Mouse (Mus musculus): ENCODE data around the gene Sbsn. TPM values are rescaled to one million over a fixed set of nuclear protein-coding genes. Genes with fewer than 3 reads are reported as not detected.

Gene Sbsn
- polyA plus RNA-seq, 1 experiment = 0.15 TPM

DNA sequence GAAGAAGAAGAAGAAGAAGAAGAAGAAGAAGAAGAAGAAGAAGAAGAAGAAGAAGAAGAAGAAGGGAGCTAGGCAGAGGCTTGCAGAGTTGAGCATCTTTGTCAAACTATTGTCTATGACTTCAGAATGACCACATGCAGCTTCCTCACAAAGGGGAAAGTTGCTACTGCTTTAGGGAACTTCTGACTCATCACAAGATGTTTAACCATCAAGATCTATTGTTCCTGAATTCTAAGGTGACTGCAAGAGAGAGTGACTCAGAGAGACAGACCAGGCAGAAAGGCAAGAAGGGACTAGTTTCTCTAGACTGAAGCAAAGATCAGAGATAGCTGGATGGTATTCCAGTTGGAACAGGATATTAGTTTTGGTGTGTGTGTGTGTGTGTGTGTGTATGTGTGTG is 43.6 kb downstream of the Sbsn start:
- Histone ChIP-seq H3K4me3 (replicated peaks) (no peak overlapping the region), H3K36me3 (ENCODE audit: control insufficient read depth) (no peaks in the 10 kb centered on the region), H3K27me3 (ENCODE audit: control insufficient read depth) (no peaks in the 10 kb centered on the region), H3K4me1 (ENCODE audit: control insufficient read depth) (no peaks in the 10 kb centered on the region), H3K9me3 (ENCODE audit: control insufficient read depth, low read length) (peaks cover 3% of the 10 kb centered on the region)
- TF ChIP-seq TAL1 (IDR thresholded peaks at IDR 0.05; ENCODE audit: low read length) (no peak), GATA1 (IDR thresholded peaks at IDR 0.05; ENCODE audit: low read length) (no peak)

DNA sequence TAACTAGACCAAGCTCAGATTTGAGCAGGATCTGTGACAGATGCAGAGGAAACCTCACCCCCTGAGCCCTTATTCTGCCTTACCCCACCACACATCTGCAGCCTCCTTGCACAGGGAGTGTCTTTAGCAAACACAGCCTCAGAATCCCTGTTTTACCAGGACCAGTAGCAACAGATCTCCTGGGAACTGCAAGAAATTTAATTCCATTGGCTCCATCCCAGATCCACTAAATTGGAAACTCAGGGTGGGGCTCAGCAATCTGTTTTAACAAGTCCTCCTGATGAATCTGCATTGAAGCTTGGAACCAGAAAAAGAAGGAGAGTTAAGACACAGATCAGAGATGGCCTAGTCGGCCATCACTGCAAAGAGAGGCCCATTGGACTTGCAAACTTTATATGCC is 45.5 kb downstream of the Sbsn start:
- no peak overlapping the region for H3K4me3 ChIP-seq (replicated peaks)
- H3K4me1 ChIP-seq (ENCODE audit: control insufficient read depth) = no peaks in the 10 kb centered on the region
- no peak for TF ChIP-seq GATA1 (IDR thresholded peaks at IDR 0.05; ENCODE audit: low read length)
- TF ChIP-seq TAL1 (IDR thresholded peaks at IDR 0.05; ENCODE audit: low read length) = no peak
- no peaks in the 10 kb centered on the region for H3K27me3 ChIP-seq (ENCODE audit: control insufficient read depth)
- peaks cover 9% of the 10 kb centered on the region for H3K9me3 ChIP-seq (ENCODE audit: control insufficient read depth, low read length)
- no peaks in the 10 kb centered on the region for H3K36me3 ChIP-seq (ENCODE audit: control insufficient read depth)

DNA sequence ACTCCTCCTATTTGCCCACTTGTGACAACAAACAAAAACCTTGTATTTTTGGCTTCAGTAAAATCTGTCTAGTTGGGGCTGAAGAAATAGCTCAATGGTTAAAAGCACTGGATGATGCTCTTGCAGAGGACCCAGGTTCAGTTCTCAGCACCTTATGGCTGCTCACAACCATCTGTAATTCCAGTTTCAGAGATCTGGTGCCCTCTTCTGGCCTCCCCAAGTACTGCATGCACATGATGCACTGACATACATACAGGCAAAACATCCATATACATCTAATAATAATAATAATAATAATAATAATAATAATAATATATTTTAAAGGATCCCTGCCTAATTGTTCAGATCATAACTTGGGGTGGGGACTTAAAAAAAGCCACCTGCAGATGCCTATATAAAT is 49.4 kb downstream of the Sbsn start:
- TF ChIP-seq TAL1 (IDR thresholded peaks at IDR 0.05; ENCODE audit: low read length) (no peak), GATA1 (IDR thresholded peaks at IDR 0.05; ENCODE audit: low read length) (no peak)
- H3K4me1 ChIP-seq (ENCODE audit: control insufficient read depth) = no peaks in the 10 kb centered on the region
- no peaks in the 10 kb centered on the region for H3K36me3 ChIP-seq (ENCODE audit: control insufficient read depth)
- no peaks in the 10 kb centered on the region for H3K27me3 ChIP-seq (ENCODE audit: control insufficient read depth)
- H3K9me3 ChIP-seq (ENCODE audit: control insufficient read depth, low read length) = peaks cover 9% of the 10 kb centered on the region
- no peak overlapping the region for H3K4me3 ChIP-seq (replicated peaks)

DNA sequence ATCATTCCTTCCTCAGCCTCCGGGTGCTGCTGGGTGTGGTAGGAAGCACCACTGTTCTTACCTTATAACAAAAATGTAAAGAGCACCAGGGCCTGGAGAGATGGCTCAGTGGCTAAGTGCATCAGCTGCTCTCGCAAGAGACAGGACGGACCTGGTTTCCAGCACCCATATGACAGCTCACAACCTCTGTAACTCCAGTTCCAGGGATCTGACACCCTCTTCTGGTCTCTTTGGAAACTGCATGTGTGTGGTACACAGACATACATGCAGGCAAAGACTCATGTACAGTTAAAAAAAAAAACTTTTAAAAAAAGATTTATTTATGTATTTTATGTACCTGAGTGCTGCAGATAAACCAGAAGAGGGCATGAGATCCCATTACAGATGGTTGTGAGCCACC is 52.0 kb downstream of the Sbsn start:
- TF ChIP-seq TAL1 (IDR thresholded peaks at IDR 0.05; ENCODE audit: low read length) (no peak), GATA1 (IDR thresholded peaks at IDR 0.05; ENCODE audit: low read length) (no peak)
- peaks cover 9% of the 10 kb centered on the region for H3K9me3 ChIP-seq (ENCODE audit: control insufficient read depth, low read length)

DNA sequence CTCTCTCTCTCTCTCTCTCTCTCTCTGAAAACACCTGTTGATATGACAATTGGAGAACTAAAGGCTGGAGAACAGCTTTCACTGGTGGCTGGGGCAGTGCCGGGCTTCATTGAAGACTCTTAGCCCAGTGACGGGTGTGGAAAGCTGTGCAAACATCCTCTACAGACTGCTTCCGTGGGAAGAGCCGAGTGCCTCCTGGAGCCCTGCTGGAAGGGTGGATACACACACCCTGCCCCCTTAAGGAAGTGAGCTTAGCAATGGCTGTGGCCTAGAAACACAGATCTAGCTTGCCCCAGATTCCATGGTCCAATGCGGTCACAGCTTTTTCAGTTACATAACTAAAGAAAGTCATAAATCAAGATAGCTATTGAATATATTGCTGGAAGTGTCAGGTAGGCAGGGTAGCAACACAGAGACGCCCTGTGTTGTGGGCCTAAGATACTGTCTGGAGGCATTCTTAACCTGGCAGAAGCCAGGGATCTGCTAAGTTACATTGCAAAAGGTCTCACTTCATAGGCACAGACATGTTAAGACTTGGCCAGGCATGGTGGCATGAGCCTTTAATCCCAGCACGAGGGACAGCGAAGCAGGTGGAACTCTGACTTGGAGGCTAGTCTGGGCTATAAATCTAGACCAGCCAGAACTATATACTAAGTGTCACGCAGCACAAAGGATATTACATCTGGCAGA is 52.9 kb downstream of the Sbsn start:
- H3K4me3 ChIP-seq (replicated peaks) = no peak overlapping the region

More for the DNA sequence above, 52.0 kb downstream of the Sbsn start:
- H3K36me3 ChIP-seq (ENCODE audit: control insufficient read depth) = no peaks in the 10 kb centered on the region
- H3K4me1 ChIP-seq (ENCODE audit: control insufficient read depth) = no peaks in the 10 kb centered on the region
- no peaks in the 10 kb centered on the region for H3K27me3 ChIP-seq (ENCODE audit: control insufficient read depth)
- no peak overlapping the region for H3K4me3 ChIP-seq (replicated peaks)

More for the DNA sequence above, 52.9 kb downstream of the Sbsn start:
- H3K4me1 ChIP-seq (ENCODE audit: control insufficient read depth) = no peaks in the 10 kb centered on the region
- no peaks in the 10 kb centered on the region for H3K36me3 ChIP-seq (ENCODE audit: control insufficient read depth)
- H3K9me3 ChIP-seq (ENCODE audit: control insufficient read depth, low read length) = peaks cover 9% of the 10 kb centered on the region
- TF ChIP-seq GATA1 (IDR thresholded peaks at IDR 0.05; ENCODE audit: low read length) (no peak), TAL1 (IDR thresholded peaks at IDR 0.05; ENCODE audit: low read length) (no peak)
- no peaks in the 10 kb centered on the region for H3K27me3 ChIP-seq (ENCODE audit: control insufficient read depth)

Other genes with a start within 250 kb of the Sbsn start
- 11.7 and 13.0 TPM in 2 replicates for gene Arhgap33, start 216.4 kb upstream of the Sbsn start, polyA plus RNA-seq (2012)
- gene Hspb6, start 199.3 kb upstream of the Sbsn start, polyA plus RNA-seq (2012) = 3.7 and 6.8 TPM in 2 replicates
- 1.9 and 2.3 TPM in 2 replicates for gene Proser3, start 199.2 kb upstream of the Sbsn start, polyA plus RNA-seq (2012)
- gene Lin37, start 191.6 kb upstream of the Sbsn start, polyA plus RNA-seq (2012) = 14.5 and 17.0 TPM in 2 replicates
- gene U2af1l4, start 188.2 kb upstream of the Sbsn start, polyA plus RNA-seq (2012) = 5.6 and 7.7 TPM in 2 replicates
- gene Gm49396, start 188.1 kb upstream of the Sbsn start, polyA plus RNA-seq (2012) = 0.15 and 0.18 TPM in 2 replicates
- gene Psenen, start 187.8 kb upstream of the Sbsn start, polyA plus RNA-seq (2012) = 8.0 and 8.9 TPM in 2 replicates
- gene Igflr1, start 186.0 kb upstream of the Sbsn start, polyA plus RNA-seq (2012) = 0.61 and 1.5 TPM in 2 replicates
- gene Kmt2b, start 162.7 kb upstream of the Sbsn start, polyA plus RNA-seq (2012) = 5.2 and 6.8 TPM in 2 replicates
- gene Zbtb32, start 152.6 kb upstream of the Sbsn start, polyA plus RNA-seq (2012) = 0.07 and 0.20 TPM in 2 replicates
- 0.10 and 0.14 TPM in 2 replicates for gene Upk1a, start 138.6 kb upstream of the Sbsn start, polyA plus RNA-seq (2012)
- 15.7 and 23.9 TPM in 2 replicates for gene Cox6b1, start 125.3 kb upstream of the Sbsn start, polyA plus RNA-seq (2012)
- gene Etv2, start 115.6 kb upstream of the Sbsn start, polyA plus RNA-seq (2012) = not detected in 2 replicates
- gene Rbm42, start 101.2 kb upstream of the Sbsn start, polyA plus RNA-seq (2012) = 22.7 and 23.2 TPM in 2 replicates
- 2.9 and 5.4 TPM in 2 replicates for gene Haus5, start 86.5 kb upstream of the Sbsn start, polyA plus RNA-seq (2012)
- not detected in 2 replicates for gene Pmis2, start 79.9 kb upstream of the Sbsn start, polyA plus RNA-seq (2012)
- gene 2200002J24Rik, start 52.5 kb upstream of the Sbsn start, polyA plus RNA-seq (2012) = not detected in 2 replicates
- not detected in 2 replicates for gene Atp4a, start 39.3 kb upstream of the Sbsn start, polyA plus RNA-seq (2012)
- gene Tmem147, start 21.9 kb upstream of the Sbsn start, polyA plus RNA-seq (2012) = 1.3 and 1.6 TPM in 2 replicates
- gene Gapdhs, start 7.8 kb upstream of the Sbsn start, polyA plus RNA-seq (2012) = not detected in 2 replicates
- not detected in 2 replicates for gene Dmkn, start 12.3 kb downstream of the Sbsn start, polyA plus RNA-seq (2012)
- gene Krtdap, start 36.4 kb downstream of the Sbsn start, polyA plus RNA-seq (2012) = not detected in 2 replicates
- gene Ffar2, start 72.3 kb downstream of the Sbsn start, polyA plus RNA-seq (2012) = 0.08 TPM in 1 of 2 replicates, not detected in the other
- 0.02 TPM in 1 of 2 replicates, not detected in the other for gene Ffar3, start 104.7 kb downstream of the Sbsn start, polyA plus RNA-seq (2012)
- gene Ffar1, start 110.1 kb downstream of the Sbsn start, polyA plus RNA-seq (2012) = not detected in 2 replicates
- gene Cd22, start 128.9 kb downstream of the Sbsn start, polyA plus RNA-seq (2012) = not detected in 2 replicates
- gene Mag, start 163.4 kb downstream of the Sbsn start, polyA plus RNA-seq (2012) = 0.03 TPM in 1 of 2 replicates, not detected in the other
- gene Hamp2, start 173.2 kb downstream of the Sbsn start, polyA plus RNA-seq (2012) = not detected in 2 replicates
- not detected in 2 replicates for gene Hamp, start 192.6 kb downstream of the Sbsn start, polyA plus RNA-seq (2012)
- gene Usf2, start 205.3 kb downstream of the Sbsn start, polyA plus RNA-seq (2012) = 30.7 and 40.4 TPM in 2 replicates
- 0.06 TPM in 1 of 2 replicates, not detected in the other for gene Lsr, start 222.0 kb downstream of the Sbsn start, polyA plus RNA-seq (2012)
- gene Fam187b, start 222.3 kb downstream of the Sbsn start, polyA plus RNA-seq (2012) = not detected in 2 replicates